Mouse (Mus musculus) embryonic facial prominence, embryonic 15.5 days (tissue): ENCODE results near the gene Trpv3. TPM values are rescaled to one million over a fixed set of nuclear protein-coding genes. Genes with fewer than 3 reads are reported as not detected.

Source experiments
- polyA plus RNA-seq: library from polyadenylated mRNA; unstranded; fragments of >200 nt; fragmentation: Nextera tagmentation; extraction: Ambion mirVana; gene quantifications from 2 replicates; pipeline ENCODE4 v1.2.1, GENCODE M21; 2015

The Trpv3 gene
- polyA plus RNA-seq, 1 experiment from 2014 or later = 0.84 TPM

Other genes starting within 250 kb of the Trpv3 start
- 11.4 and 12.0 TPM in 2 replicates for gene Camkk1, start 248.4 kb upstream of the Trpv3 start, polyA plus RNA-seq
- gene Ncbp3, start 219.6 kb upstream of the Trpv3 start, polyA plus RNA-seq = 10.9 and 11.6 TPM in 2 replicates
- gene Itgae, start 176.8 kb upstream of the Trpv3 start, polyA plus RNA-seq = 0.28 and 0.40 TPM in 2 replicates
- gene Haspin, start 129.1 kb upstream of the Trpv3 start, polyA plus RNA-seq = 10.9 and 11.5 TPM in 2 replicates
- gene P2rx5, start 107.0 kb upstream of the Trpv3 start, polyA plus RNA-seq = 0.98 and 1.0 TPM in 2 replicates
- 91.9 and 100 TPM in 2 replicates for gene Emc6, start 90.4 kb upstream of the Trpv3 start, polyA plus RNA-seq
- 210 and 221 TPM in 2 replicates for gene Tax1bp3, start 90.3 kb upstream of the Trpv3 start, polyA plus RNA-seq
- gene Ctns, start 68.3 kb upstream of the Trpv3 start, polyA plus RNA-seq = 23.0 and 25.5 TPM in 2 replicates
- gene Shpk, start 67.9 kb upstream of the Trpv3 start, polyA plus RNA-seq = 2.7 and 2.9 TPM in 2 replicates
- gene Trpv1, start 33.1 kb upstream of the Trpv3 start, polyA plus RNA-seq = 0.24 and 0.34 TPM in 2 replicates
- 2.0 and 2.4 TPM in 2 replicates for gene Aspa, start 62.2 kb downstream of the Trpv3 start, polyA plus RNA-seq
- not detected in 2 replicates for gene Gm49340, start 62.4 kb downstream of the Trpv3 start, polyA plus RNA-seq
- not detected in 2 replicates for gene Spata22, start 62.4 kb downstream of the Trpv3 start, polyA plus RNA-seq
- gene Olfr20, start 83.4 kb downstream of the Trpv3 start, polyA plus RNA-seq = not detected in 2 replicates
- 0.13 and 0.17 TPM in 2 replicates for gene Olfr376, start 103.9 kb downstream of the Trpv3 start, polyA plus RNA-seq
- gene Olfr1, start 132.2 kb downstream of the Trpv3 start, polyA plus RNA-seq = 0.08 TPM in 1 of 2 replicates, not detected in the other
- gene Olfr378, start 161.1 kb downstream of the Trpv3 start, polyA plus RNA-seq = not detected in 2 replicates
- 0.17 TPM in 1 of 2 replicates, not detected in the other for gene Olfr380, start 190.1 kb downstream of the Trpv3 start, polyA plus RNA-seq
- not detected in 2 replicates for gene Olfr381, start 224.2 kb downstream of the Trpv3 start, polyA plus RNA-seq
- gene Olfr382, start 249.8 kb downstream of the Trpv3 start, polyA plus RNA-seq = not detected in 2 replicates